23 mouse cellular contexts compared by ENCODE assay signal in the genomic region with DNA sequence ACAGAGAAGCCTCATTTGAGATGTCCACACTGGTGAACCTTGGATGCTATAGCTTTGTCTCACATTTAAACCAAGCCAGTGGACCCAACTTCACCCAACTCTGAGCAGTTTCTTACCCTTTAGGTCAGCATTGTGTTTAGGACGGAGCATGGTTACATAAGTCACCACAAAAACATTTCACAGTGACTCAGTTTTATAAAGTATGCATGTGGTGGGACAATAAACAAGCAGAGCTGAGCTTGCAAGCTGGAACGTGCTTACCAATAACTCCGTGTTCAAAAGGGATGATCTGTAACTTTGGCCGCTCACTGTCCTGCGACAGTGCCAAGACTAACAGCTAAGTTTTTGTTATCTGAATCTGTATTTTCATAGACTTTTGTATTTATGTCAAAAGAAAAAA.
"Had no signal": no experiment of that assay in that cellular context is flagged by ENCODE, and none has a peak within 500 bp of the region (broad histone marks: within the 10 kb centered on the region; RNA-seq: fewer than 3 reads in every experiment).

No protein-coding gene starts in this region.

- H3K4me3 ChIP-seq: liver, embryonic 13.5 days; liver, embryonic 15.5 days; lung, embryonic 15.5 days; megakaryocyte, embryonic 14.5 days; midbrain, embryonic 10.5 days; midbrain, embryonic 12.5 days; myocyte; neural tube, embryonic 13.5 days; neural tube, embryonic 15.5 days had no signal

- H3K4me2 ChIP-seq: liver, embryonic 13.5 days; liver, embryonic 15.5 days; lung, embryonic 15.5 days; midbrain, embryonic 12.5 days; neural tube, embryonic 13.5 days; neural tube, embryonic 15.5 days had no signal

- H3K9me3 ChIP-seq: liver, embryonic 13.5 days; liver, embryonic 15.5 days; lung, embryonic 15.5 days; midbrain, embryonic 10.5 days; midbrain, embryonic 12.5 days; neural tube, embryonic 13.5 days; neural tube, embryonic 15.5 days had no signal

- DNase-seq: liver, embryonic 13.5 days; liver, postnatal 0 days; lung, adult 2 months; lung, postnatal 10 days; midbrain, embryonic 14.5 days; retina, postnatal 1 day; right cerebral cortex, adult 18-20 months; right cerebral cortex, postnatal 25 days; right cerebral cortex, postnatal 4 days; spleen, adult 18-20 months; thymus, adult 18-20 months; thymus, postnatal 14 days; thymus, postnatal 36 days had no signal

- H3K27me3 ChIP-seq: liver, embryonic 13.5 days; liver, embryonic 15.5 days; lung, embryonic 15.5 days; megakaryocyte, embryonic 14.5 days; midbrain, embryonic 12.5 days had no signal

- H3K4me1 ChIP-seq: liver, embryonic 13.5 days; liver, embryonic 15.5 days; lung, embryonic 15.5 days; megakaryocyte, embryonic 14.5 days; midbrain, embryonic 10.5 days; midbrain, embryonic 12.5 days; neural tube, embryonic 13.5 days; neural tube, embryonic 15.5 days had no signal

- H3K27ac ChIP-seq: liver, embryonic 13.5 days; liver, embryonic 15.5 days; lung, embryonic 15.5 days; macrophage; midbrain, embryonic 10.5 days; midbrain, embryonic 12.5 days; neural tube, embryonic 13.5 days; neural tube, embryonic 15.5 days had no signal

- H3K9ac ChIP-seq: liver, embryonic 13.5 days; liver, embryonic 15.5 days; liver, postnatal 0 days; lung, embryonic 15.5 days; midbrain, embryonic 12.5 days; neural tube, embryonic 13.5 days; neural tube, embryonic 15.5 days had no signal

- ATAC-seq: liver, postnatal 0 days; midbrain, embryonic 16.5 days had no signal

- H3K36me3 ChIP-seq: liver, embryonic 13.5 days; liver, embryonic 15.5 days; lung, embryonic 15.5 days; midbrain, embryonic 10.5 days; midbrain, embryonic 12.5 days; neural tube, embryonic 13.5 days; neural tube, embryonic 15.5 days had no signal
